Mouse (Mus musculus) kidney, postnatal 0 days (tissue): ENCODE data around the gene Eif1b. TPM values are rescaled to one million over a fixed set of nuclear protein-coding genes. Genes with fewer than 3 reads are reported as not detected.
A peak's percentile ranks its signal among the peaks of the same experiment; 100 is the strongest.

Experiments used
- ATAC-seq: fragments of 200-750 bp; cut with Nextera tagmentation; replicated peaks from 2 replicates; pipeline ENCODE4 v1.8.0; 2017; ENCODE audit warnings: low read depth, moderate number of reproducible peaks, moderate TSS enrichment, moderate library complexity; ENCODE audit not compliant: low FRiP score
- DNase-seq: peaks from one replicate; pipeline ENCODE4 v3.0.0-alpha.2; 2016; ENCODE audit warnings: low spot score
- H3K27ac ChIP-seq: fragments of 300-500 bp; sonication (generic); 2 replicates; pipeline ENCODE4 v1.5.1; 2014; ENCODE audit warnings: mild to moderate bottlenecking
- H3K27me3 ChIP-seq: fragments of 300-500 bp; sonication (generic); 2 replicates; pipeline ENCODE4 v1.6.1; 2014; ENCODE audit warnings: low read length, mixed read lengths; ENCODE audit not compliant: insufficient read depth
- H3K36me3 ChIP-seq: fragments of 300-500 bp; sonication (generic); 2 replicates; pipeline ENCODE4 v1.6.1; 2014; ENCODE audit warnings: low read length, mixed read lengths; ENCODE audit not compliant: insufficient read depth
- H3K4me1 ChIP-seq: fragments of 300-500 bp; sonication (generic); replicated peaks from 2 replicates; pipeline ENCODE4 v1.6.1; 2014; ENCODE audit warnings: antibody characterized with exemption, low read length, mixed read lengths; ENCODE audit not compliant: insufficient read depth
- H3K4me2 ChIP-seq: fragments of 300-500 bp; sonication (generic); 2 replicates; pipeline ENCODE4 v1.6.1; 2014; ENCODE audit warnings: mild to moderate bottlenecking, low read length, moderate library complexity, mixed read lengths
- H3K4me3 ChIP-seq: fragments of 300-500 bp; sonication (generic); replicated peaks from 2 replicates; pipeline ENCODE4 v1.5.1; 2014; ENCODE audit warnings: low read depth, low read length
- H3K9ac ChIP-seq: fragments of 300-500 bp; sonication (generic); 2 replicates; pipeline ENCODE4 v1.6.1; 2014; ENCODE audit warnings: low read depth, low read length
- H3K9me3 ChIP-seq: fragments of 300-500 bp; sonication (generic); replicated peaks from 2 replicates; pipeline ENCODE4 v1.6.1; 2016; ENCODE audit warnings: low read length, inconsistent platforms, mixed read lengths
- CTCF ChIP-seq: IDR thresholded peaks from 2 replicates; pipeline ENCODE4 v1.5.1; 2016; ENCODE audit warnings: antibody characterized with exemption, low read depth, mild to moderate bottlenecking, moderate library complexity
- WGBS: fragments of 180-500 bp; shearing (Covaris S2); extraction: QIAGEN DNeasy Blood & Tissue Kit; methylation state at CpG from one replicate; pipeline ENCODE4 v1.1.7; 2014; 5-methylcytosine and 5-hydroxymethylcytosine counted together
- polyA plus RNA-seq: library from polyadenylated mRNA; unstranded; fragments of >200 nt; fragmentation: Nextera tagmentation; extraction: Ambion mirVana; gene quantifications from 2 replicates; pipeline ENCODE4 v1.2.1, GENCODE M21; 2015

The Eif1b gene
- 161 and 177 TPM in 2 replicates for polyA plus RNA-seq

DNA sequence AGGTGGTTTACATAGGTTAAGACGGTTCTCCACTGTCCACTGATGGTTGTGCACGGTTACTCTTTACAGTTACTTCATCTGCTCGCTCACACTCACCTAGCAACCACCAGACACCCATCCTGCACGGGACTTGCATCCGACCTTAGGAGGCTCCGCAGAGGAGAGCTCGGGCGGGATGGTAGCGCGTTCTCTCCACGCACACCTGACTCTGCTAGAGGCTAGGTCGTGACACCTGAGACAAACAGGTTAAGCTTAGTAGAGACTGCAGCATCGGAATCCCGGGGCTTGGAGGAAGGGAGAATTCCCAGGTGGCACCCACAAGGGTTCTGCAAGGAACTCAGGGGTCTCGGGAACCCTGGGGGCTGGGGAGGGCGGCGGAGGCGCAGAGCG is at the start of gene Eif1b:
Gene Eif1b, plus strand, starts transcription at position 223 of the 390 bp plus-strand sequence.
- Histone ChIP-seq H3K4me3 (peak within 1 kb of the TSS; percentile 94), H3K27me3 (no peaks in the 10 kb centered on the region), H3K9ac (peak within 1 kb of the TSS; percentile 94), H3K4me2 (peak within 1 kb of the TSS; percentile 90), H3K9me3 (no peaks in the 10 kb centered on the region), H3K27ac (peak within 1 kb of the TSS; percentile 90), H3K36me3 (peaks cover 19% of the 10 kb centered on the region), H3K4me1 (peaks cover 6% of the 10 kb centered on the region; the same call in 1 of the 2 replicates)
- no peak for TF ChIP-seq CTCF
- DNase-seq (no peak), ATAC-seq (peak; percentile 55)
- WGBS = 3% methylated on average over 19 of the region's 19 CpGs

- Histone ChIP-seq H3K27ac (no peak overlapping the region), H3K4me3 (no peak overlapping the region), H3K27me3 (no peaks in the 10 kb centered on the region), H3K4me1 (no peaks in the 10 kb centered on the region), H3K9ac (no peak overlapping the region), H3K4me2 (no peak overlapping the region), H3K9me3 (no peaks in the 10 kb centered on the region), H3K36me3 (no peaks in the 10 kb centered on the region)
- ATAC-seq = no peak
- 69% methylated on average over 9 of the region's 9 CpGs for WGBS
- no peak for TF ChIP-seq CTCF
- DNase-seq = no peak
Measured at GRCm38 (mm10) chr9:120444642-120445041, 47.4 kb upstream of the Eif1b start.

DNA sequence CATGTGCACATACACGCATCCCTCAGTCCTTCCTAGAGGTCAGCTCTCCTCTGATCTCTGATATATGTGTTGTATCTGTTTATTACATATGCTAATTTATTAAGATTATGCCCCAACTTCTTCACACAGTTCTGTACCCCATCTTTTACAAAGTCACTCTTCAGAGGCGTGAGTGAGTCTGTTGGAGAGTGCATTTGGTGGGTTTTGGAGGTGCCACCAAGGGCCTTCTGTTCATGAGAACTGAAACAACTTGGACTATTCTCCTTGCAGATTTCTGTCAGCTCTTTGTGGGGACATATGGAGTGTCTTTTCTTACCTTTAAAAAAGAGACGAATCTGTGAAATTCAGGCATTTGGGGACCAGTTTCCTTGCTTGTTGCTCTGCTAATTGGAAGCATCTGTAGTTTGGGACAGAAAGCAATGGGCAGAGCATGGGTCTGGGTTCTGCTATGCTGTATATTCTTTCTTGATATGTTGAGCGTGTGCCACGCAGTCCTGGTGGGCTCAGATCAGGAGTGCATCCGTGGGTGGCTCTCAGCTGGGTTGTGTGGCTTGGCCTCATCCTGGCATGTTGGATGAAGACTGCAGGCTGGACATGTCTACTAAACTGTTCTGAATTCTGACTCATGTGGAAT is 42.2 kb upstream of the Eif1b start:
- no peak for TF ChIP-seq CTCF
- Histone ChIP-seq H3K9me3 (no peaks in the 10 kb centered on the region), H3K27ac (no peak overlapping the region), H3K4me2 (no peak overlapping the region), H3K4me1 (no peaks in the 10 kb centered on the region), H3K36me3 (no peaks in the 10 kb centered on the region), H3K4me3 (no peak overlapping the region), H3K9ac (no peak overlapping the region), H3K27me3 (no peaks in the 10 kb centered on the region)
- DNase-seq (no peak), ATAC-seq (no peak)
- 79% methylated on average over 6 of the region's 6 CpGs for WGBS

DNA sequence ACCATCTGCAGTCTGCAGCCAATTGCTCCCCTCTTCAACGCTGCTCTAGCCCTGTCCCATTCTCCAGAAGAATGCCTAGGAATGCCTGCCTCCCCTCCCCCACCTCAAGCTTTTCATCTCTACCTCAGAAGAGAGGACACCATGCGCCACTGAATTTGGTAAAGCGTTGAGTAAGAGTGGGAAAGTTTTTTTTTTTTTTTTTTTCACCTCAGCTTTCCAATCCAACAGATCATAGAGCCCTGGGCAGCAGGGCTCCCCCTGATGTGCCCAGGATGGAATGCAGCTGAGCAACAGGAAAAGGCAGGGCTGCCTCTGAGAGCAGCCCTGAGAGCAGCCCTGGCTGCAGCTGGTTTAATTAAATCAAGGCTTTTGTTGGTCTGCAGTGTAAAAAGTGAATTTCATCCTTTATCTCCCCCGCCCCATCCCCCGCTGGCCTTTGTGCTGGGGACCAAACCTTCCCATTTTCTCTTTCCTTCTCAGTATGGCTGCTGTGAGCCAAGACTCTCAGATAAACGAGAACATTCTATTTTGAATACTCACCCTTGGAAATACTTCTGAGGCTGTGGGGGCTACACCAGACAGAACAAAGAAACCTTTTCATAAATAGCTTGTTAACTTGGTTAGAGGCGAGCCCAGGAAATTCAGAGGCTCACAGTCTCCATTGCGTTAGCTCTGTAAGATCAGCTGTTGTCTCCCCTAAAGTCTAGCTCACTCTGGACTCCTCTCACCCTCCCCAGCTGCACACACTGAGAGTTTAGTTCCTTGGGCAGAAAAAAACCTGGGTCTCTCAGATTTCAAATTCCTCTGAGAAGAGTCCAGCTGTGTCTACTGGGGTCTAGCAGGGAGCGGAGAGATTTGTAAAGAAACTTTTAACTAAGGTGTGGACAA is 36.0 kb upstream of the Eif1b start:
- no peak for TF ChIP-seq CTCF
- DNase-seq = peak; percentile 41
- Histone ChIP-seq H3K4me2 (no peak overlapping the region), H3K27me3 (no peaks in the 10 kb centered on the region), H3K4me3 (no peak overlapping the region), H3K9me3 (no peaks in the 10 kb centered on the region), H3K36me3 (no peaks in the 10 kb centered on the region), H3K27ac (no peak overlapping the region), H3K9ac (no peak overlapping the region), H3K4me1 (no peaks in the 10 kb centered on the region)
- 0 out of 2 replicates have a peak, but pooled peaks have one; percentile 25 for ATAC-seq
- WGBS = 40% methylated on average over 9 of the region's 9 CpGs

- 97% methylated on average over 1 of the region's 1 CpGs for WGBS
- TF ChIP-seq CTCF = no peak
- DNase-seq = no peak
- Histone ChIP-seq H3K27ac (no peak overlapping the region), H3K36me3 (no peaks in the 10 kb centered on the region), H3K4me3 (no peak overlapping the region), H3K27me3 (no peaks in the 10 kb centered on the region), H3K4me1 (no peaks in the 10 kb centered on the region), H3K4me2 (no peak overlapping the region), H3K9me3 (no peaks in the 10 kb centered on the region), H3K9ac (no peak overlapping the region)
- no peak for ATAC-seq
Measured at GRCm38 (mm10) chr9:120470431-120470830, 21.6 kb upstream of the Eif1b start.

DNA sequence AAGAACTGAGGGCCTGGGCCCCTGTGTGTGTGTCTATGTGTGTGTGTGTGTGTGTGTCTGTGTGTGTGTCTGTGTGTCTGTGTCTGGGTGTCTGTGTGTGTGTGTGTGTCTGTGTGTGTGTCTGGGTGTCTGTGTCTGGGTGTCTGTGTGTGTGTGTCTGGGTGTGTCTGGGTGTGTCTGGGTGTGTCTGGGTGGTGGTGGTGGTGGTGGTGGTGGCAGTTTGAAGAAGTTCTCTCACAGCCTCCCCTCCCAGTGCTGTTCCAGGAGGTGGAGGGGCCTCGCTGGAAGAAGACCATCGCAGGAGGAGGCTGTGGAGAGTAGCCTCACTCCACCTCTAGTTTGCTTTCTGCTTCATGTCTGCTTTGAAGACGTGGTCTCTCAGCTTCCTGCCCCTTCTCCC is 10.4 kb upstream of the Eif1b start:
- Histone ChIP-seq H3K4me3 (no peak overlapping the region), H3K36me3 (no peaks in the 10 kb centered on the region), H3K4me2 (no peak overlapping the region), H3K27me3 (no peaks in the 10 kb centered on the region), H3K4me1 (no peaks in the 10 kb centered on the region; the same call in 1 of the 2 replicates), H3K9me3 (no peaks in the 10 kb centered on the region), H3K27ac (no peak overlapping the region), H3K9ac (no peak overlapping the region)
- no peak for DNase-seq
- 56% methylated on average over 3 of the region's 3 CpGs for WGBS
- ATAC-seq = no peak
- no peak for TF ChIP-seq CTCF
